Comparison of ENCODE assay signal across 9 mouse cellular contexts in the genomic region with DNA sequence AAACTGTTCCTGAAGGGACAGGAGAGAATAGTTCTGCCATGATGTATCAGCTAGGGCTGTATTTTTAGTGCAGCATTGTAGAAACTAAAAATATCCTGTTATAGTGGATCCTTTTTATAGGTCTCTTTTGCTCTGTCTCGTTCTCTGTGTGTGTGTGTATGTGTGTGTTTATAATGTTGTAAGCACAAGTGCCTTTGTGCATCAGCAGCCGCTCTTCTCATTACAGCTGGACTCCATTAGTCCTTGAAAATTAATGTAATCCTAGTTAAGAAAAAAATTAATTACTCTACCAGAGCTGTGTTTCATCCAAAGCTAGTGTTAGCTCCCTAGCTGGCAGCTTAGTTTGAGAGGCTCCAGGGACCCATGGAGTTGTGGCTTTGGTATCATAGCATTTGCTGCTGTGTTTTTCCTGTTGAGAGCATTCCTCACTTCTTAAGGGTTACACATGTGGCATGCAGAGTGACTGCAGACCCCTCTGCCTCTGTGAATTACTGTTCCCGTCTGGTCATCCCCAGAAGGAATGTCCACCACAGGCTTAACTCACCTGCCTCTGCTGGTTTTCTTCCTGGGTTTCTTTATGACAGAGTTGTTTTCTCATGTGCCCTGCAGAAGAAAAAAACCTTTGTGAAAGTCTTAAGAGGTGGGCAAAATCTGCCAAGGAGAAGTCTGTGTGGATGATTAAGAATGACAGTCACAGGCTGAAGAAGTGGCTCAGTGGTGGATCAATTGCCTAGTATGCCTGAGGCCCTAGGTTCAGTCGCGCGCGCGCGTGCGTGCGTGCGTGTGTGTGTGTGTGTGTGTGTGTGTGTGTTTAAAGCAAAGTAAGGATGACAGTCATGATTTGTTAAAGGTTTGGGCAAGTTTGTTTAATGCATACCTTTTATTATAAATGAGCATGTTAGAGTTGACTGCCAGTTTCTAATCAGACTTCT.
DNase-seq lines count a peak whose midpoint lies in the region; ATAC-seq and TF ChIP-seq lines count a peak whose summit lies in the region.
"Had no signal": no experiment of that assay in that cellular context is flagged by ENCODE, and none has a peak within 500 bp of the region (broad histone marks: within the 10 kb centered on the region; RNA-seq: fewer than 3 reads in every experiment).

No protein-coding gene starts in this region.

- no peak overlapping the region for H3K9ac ChIP-seq in lung, embryonic 16.5 days (ENCODE audit: low read length)
- no peak overlapping the region for H3K9ac ChIP-seq in embryonic facial prominence, embryonic 14.5 days (ENCODE audit: low read depth, low read length)
- no peak overlapping the region for H3K9ac ChIP-seq in hindbrain, embryonic 14.5 days
- H3K9ac ChIP-seq: neural tube, embryonic 12.5 days had no signal

- peaks cover 51% of the 10 kb centered on the region for H3K4me1 ChIP-seq in lung, embryonic 16.5 days (replicated peaks; ENCODE audit: control insufficient read depth, insufficient read depth, low read length)
- peaks cover 45% of the 10 kb centered on the region for H3K4me1 ChIP-seq in embryonic facial prominence, embryonic 14.5 days (ENCODE audit: control insufficient read depth, insufficient read depth, low read length)
- H3K4me1 ChIP-seq in hindbrain, embryonic 14.5 days (replicated peaks; ENCODE audit: control insufficient read depth, insufficient read depth, low read length), result peaks cover 37% of the 10 kb centered on the region
- peaks cover 19% of the 10 kb centered on the region for H3K4me1 ChIP-seq in olfactory bulb, adult 2 months (ENCODE audit: control insufficient read depth, insufficient read depth, low read length)

- no peak for TF ChIP-seq POLR2A in olfactory bulb, adult 2 months (IDR thresholded peaks at IDR 0.05; ENCODE audit: insufficient read depth, low read depth, low read length)

- 71% methylated on average over 12 of the region's 12 CpGs for WGBS in lung, embryonic 16.5 days
- 38% methylated on average over 12 of the region's 12 CpGs for WGBS in embryonic facial prominence, embryonic 14.5 days
- 65% methylated on average over 12 of the region's 12 CpGs for WGBS in hindbrain, embryonic 14.5 days
- 69% methylated on average over 12 of the region's 12 CpGs for WGBS in olfactory bulb, adult 2 months

- peak; percentile 9; the same call in 1 of the 2 replicates for ATAC-seq in lung, embryonic 16.5 days (ENCODE audit: low read depth)
- 0 out of 2 replicates have a peak, but pooled peaks have one; percentile 11 for ATAC-seq in embryonic facial prominence, embryonic 14.5 days (ENCODE audit: low read depth)
- ATAC-seq in hindbrain, embryonic 14.5 days (ENCODE audit: low FRiP score), result no peak
- ATAC-seq in megakaryocyte-erythroid progenitor cell, adult 5-6 weeks (replicated peaks; ENCODE audit: low FRiP score, low TSS enrichment, poor library complexity, severe bottlenecking), result no peak

- no peak for DNase-seq in lung, adult 18-20 months
- peak; percentile 59 for DNase-seq in embryonic facial prominence, embryonic 14.5 days (ENCODE audit: low spot score)
- no peak for DNase-seq in hindbrain, embryonic 14.5 days (ENCODE audit: low spot score)
- DNase-seq in right cerebral cortex, postnatal 14 days, result no peak
- no peak for DNase-seq in urinary bladder, postnatal 4 days (ENCODE audit: low spot score in 2 of 2)

- no peaks in the 10 kb centered on the region for H3K9me3 ChIP-seq in lung, embryonic 16.5 days (ENCODE audit: control insufficient read depth, low read length)
- no peaks in the 10 kb centered on the region for H3K9me3 ChIP-seq in embryonic facial prominence, embryonic 14.5 days (ENCODE audit: control insufficient read depth, low read length)
- no peaks in the 10 kb centered on the region for H3K9me3 ChIP-seq in hindbrain, embryonic 14.5 days (ENCODE audit: control insufficient read depth, low read length)
- H3K9me3 ChIP-seq: neural tube, embryonic 12.5 days had no signal

- H3K36me3 ChIP-seq in lung, embryonic 16.5 days (ENCODE audit: control insufficient read depth, insufficient read depth, low read length), result no peaks in the 10 kb centered on the region
- no peaks in the 10 kb centered on the region for H3K36me3 ChIP-seq in embryonic facial prominence, embryonic 14.5 days (ENCODE audit: control insufficient read depth, insufficient read depth, low read length)
- 0 out of 2 replicates have a peak, but pooled peaks cover 3% of the 10 kb centered on the region for H3K36me3 ChIP-seq in hindbrain, embryonic 14.5 days (replicated peaks; ENCODE audit: control insufficient read depth, insufficient read depth)
- H3K36me3 ChIP-seq: neural tube, embryonic 12.5 days had no signal

- no peak overlapping the region for H3K4me3 ChIP-seq in lung, embryonic 16.5 days (ENCODE audit: low read length)
- no peak overlapping the region for H3K4me3 ChIP-seq in embryonic facial prominence, embryonic 14.5 days (ENCODE audit: low read depth, low read length)
- H3K4me3 ChIP-seq in hindbrain, embryonic 14.5 days (replicated peaks; ENCODE audit: low read length), result no peak overlapping the region
- H3K4me3 ChIP-seq in olfactory bulb, adult 2 months (ENCODE audit: insufficient read depth, low read depth, low read length), result no peak overlapping the region
- H3K4me3 ChIP-seq: neural tube, embryonic 12.5 days had no signal

- no peak overlapping the region for H3K4me2 ChIP-seq in lung, embryonic 16.5 days (ENCODE audit: low read depth, low read length)
- peak overlapping the region; percentile 30; the same call in 1 of the 2 replicates for H3K4me2 ChIP-seq in embryonic facial prominence, embryonic 14.5 days (ENCODE audit: low read depth, low read length)
- no peak overlapping the region for H3K4me2 ChIP-seq in hindbrain, embryonic 14.5 days (replicated peaks)
- H3K4me2 ChIP-seq: neural tube, embryonic 12.5 days had no signal

- TF ChIP-seq CTCF in olfactory bulb, adult 2 months (IDR thresholded peaks at IDR 0.05; ENCODE audit: insufficient read depth, low read depth, low read length), result no peak

- H3K27ac ChIP-seq in lung, embryonic 16.5 days (ENCODE audit: low read length), result peak overlapping the region; percentile 90
- peak overlapping the region; percentile 91 for H3K27ac ChIP-seq in embryonic facial prominence, embryonic 14.5 days (replicated peaks; ENCODE audit: low read depth, low read length)
- H3K27ac ChIP-seq in hindbrain, embryonic 14.5 days, result peak overlapping the region; percentile 63
- peak overlapping the region; percentile 70; the same call in 1 of the 2 replicates for H3K27ac ChIP-seq in olfactory bulb, adult 2 months (ENCODE audit: insufficient read depth, low read depth, low read length)
- H3K27ac ChIP-seq: neural tube, embryonic 12.5 days had no signal

- H3K27me3 ChIP-seq in lung, embryonic 16.5 days (ENCODE audit: control insufficient read depth, insufficient read depth, low read depth, low read length), result no peaks in the 10 kb centered on the region
- no peaks in the 10 kb centered on the region for H3K27me3 ChIP-seq in embryonic facial prominence, embryonic 14.5 days (replicated peaks; ENCODE audit: control insufficient read depth, insufficient read depth, low read length)
- H3K27me3 ChIP-seq in hindbrain, embryonic 14.5 days (ENCODE audit: control insufficient read depth, insufficient read depth, low read length), result no peaks in the 10 kb centered on the region
- H3K27me3 ChIP-seq: neural tube, embryonic 12.5 days had no signal

Comparison
In these comparisons a context has a peak if more than half of its experiments do, and no peak if none do; other contexts are left out.
1. ATAC-seq: peak in lung, embryonic 16.5 days (single experiment) and embryonic facial prominence, embryonic 14.5 days (single experiment); none in hindbrain, embryonic 14.5 days (single experiment) and megakaryocyte-erythroid progenitor cell, adult 5-6 weeks (single experiment).
2. Peak in every context shown above with its lines, with median percentiles within 50 percentile points of each other: H3K27ac ChIP-seq.